Mouse (Mus musculus) limb, embryonic 14.5 days (tissue): ENCODE measurements around the gene Pde5a. TPM values are rescaled to one million over a fixed set of nuclear protein-coding genes. Genes with fewer than 3 reads are reported as not detected.
A peak's percentile ranks its signal among the peaks of the same experiment; 100 is the strongest.

Experiments
- ATAC-seq: fragments of 200-750 bp; cut with Nextera tagmentation; 2 replicates; pipeline ENCODE4 v1.8.0; 2017; ENCODE audit warnings: low read depth, moderate number of reproducible peaks, moderate TSS enrichment; ENCODE audit not compliant: low FRiP score
- DNase-seq: peaks from one replicate; pipeline ENCODE4 v3.0.0-alpha.2; 2015; ENCODE audit warnings: low spot score
- H3K27ac ChIP-seq: fragments of 300-500 bp; sonication (generic); replicated peaks from 2 replicates; pipeline ENCODE4 v1.5.1; 2014; ENCODE audit warnings: low read depth, mild to moderate bottlenecking, low read length, moderate library complexity, mixed read lengths
- H3K27me3 ChIP-seq: fragments of 300-500 bp; sonication (generic); 2 replicates; pipeline ENCODE4 v1.6.1; 2014; ENCODE audit warnings: low read length, mixed read lengths; ENCODE audit not compliant: control insufficient read depth, insufficient read depth
- H3K36me3 ChIP-seq: fragments of 300-500 bp; sonication (generic); 2 replicates; pipeline ENCODE4 v1.6.1; 2014; ENCODE audit warnings: mild to moderate bottlenecking, low read length, moderate library complexity, mixed read lengths; ENCODE audit not compliant: control insufficient read depth, insufficient read depth
- H3K4me1 ChIP-seq: fragments of 300-500 bp; sonication (generic); 2 replicates; pipeline ENCODE4 v1.6.1; 2014; ENCODE audit warnings: antibody characterized with exemption, low read length, mixed read lengths; ENCODE audit not compliant: control insufficient read depth, insufficient read depth
- H3K4me2 ChIP-seq: fragments of 300-500 bp; sonication (generic); replicated peaks from 2 replicates; pipeline ENCODE4 v1.6.1; 2014; ENCODE audit warnings: low read depth, mild to moderate bottlenecking, low read length, moderate library complexity; ENCODE audit not compliant: severe bottlenecking
- H3K4me3 ChIP-seq: fragments of 300-500 bp; sonication (generic); replicated peaks from 2 replicates; pipeline ENCODE4 v1.5.1; 2014; ENCODE audit warnings: low read length
- H3K9ac ChIP-seq: fragments of 300-500 bp; sonication (generic); 2 replicates; pipeline ENCODE4 v1.6.1; 2014; ENCODE audit warnings: mild to moderate bottlenecking, low read depth, low read length, moderate library complexity; ENCODE audit not compliant: severe bottlenecking
- H3K9me3 ChIP-seq: fragments of 300-500 bp; sonication (generic); 2 replicates; pipeline ENCODE4 v1.6.1; 2016; ENCODE audit warnings: low read length; ENCODE audit not compliant: control insufficient read depth
- POLR2A ChIP-seq: fragments of 200-500 bp; IDR thresholded peaks from 2 replicates; pipeline ENCODE4 v1.8.0; 2012; ENCODE audit warnings: inconsistent platforms, mild to moderate bottlenecking, moderate library complexity, borderline replicate concordance; ENCODE audit not compliant: insufficient read depth, insufficient read length; ENCODE audit errors: extremely low read depth
- WGBS: fragments of 180-500 bp; shearing (Covaris S2); extraction: QIAGEN DNeasy Blood & Tissue Kit; methylation state at CpG from one replicate; pipeline ENCODE4 v1.1.7; 2014; 5-methylcytosine and 5-hydroxymethylcytosine counted together
- polyA plus RNA-seq, 2 experiments: library from polyadenylated mRNA; depleted of rRNA in 1 of 2; stranded (reverse) in 1 of 2; unstranded in 1 of 2; fragments of >200 nt; fragmentation: Nextera tagmentation in 1 of 2; extraction: Ambion mirVana in 1 of 2; gene quantifications; 2 replicates each; pipeline versions ENCODE4 v1.2.1 to v1.2.3; 2012 to 2014

Pde5a gene
- polyA plus RNA-seq, 2 experiments: 4.9 to 6.2 TPM

- 46% methylated on average over 12 of the region's 12 CpGs for WGBS
- no peak overlapping the region for H3K9ac ChIP-seq
- H3K4me2 ChIP-seq: no peak overlapping the region
- H3K9me3 ChIP-seq: no peaks in the 10 kb centered on the region
- no peaks in the 10 kb centered on the region for H3K4me1 ChIP-seq
- H3K27me3 ChIP-seq: no peaks in the 10 kb centered on the region
- DNase-seq (peak; percentile 80), ATAC-seq (no peak)
- no peak overlapping the region for H3K4me3 ChIP-seq
- no peak overlapping the region for H3K27ac ChIP-seq
- H3K36me3 ChIP-seq: no peaks in the 10 kb centered on the region
- no peak for TF ChIP-seq POLR2A
Observed at GRCm38 (mm10) chr3:122903746-122904433, 175.1 kb downstream of the Pde5a start.

GRCm38 (mm10) chr3:122907841-122908240 lies 179.1 kb downstream of the Pde5a start:
- no peak overlapping the region for H3K9ac ChIP-seq
- no peak for TF ChIP-seq POLR2A
- DNase-seq (no peak), ATAC-seq (no peak)
- no peaks in the 10 kb centered on the region for H3K9me3 ChIP-seq
- 88% methylated on average over 2 of the region's 2 CpGs for WGBS
- no peak overlapping the region for H3K27ac ChIP-seq
- H3K36me3 ChIP-seq: no peaks in the 10 kb centered on the region
- no peaks in the 10 kb centered on the region for H3K4me1 ChIP-seq
- no peaks in the 10 kb centered on the region for H3K27me3 ChIP-seq
- no peak overlapping the region for H3K4me3 ChIP-seq
- H3K4me2 ChIP-seq: no peak overlapping the region

Other genes with a start within 250 kb of the Pde5a start
- gene Fnbp1l, start 109.2 kb upstream of the Pde5a start, polyA plus RNA-seq (2012; rRNA removed): 76.1 and 80.4 TPM in 2 replicates
- 47.5 and 56.2 TPM in 2 replicates for gene Fnbp1l, start 109.2 kb upstream of the Pde5a start, polyA plus RNA-seq (2014; fragmentation: Nextera tagmentation; extraction: Ambion mirVana)
- gene Fabp2, start 166.1 kb downstream of the Pde5a start, polyA plus RNA-seq (2012; rRNA removed): not detected in 2 replicates
- not detected in 2 replicates for gene Fabp2, start 166.1 kb downstream of the Pde5a start, polyA plus RNA-seq (2014; fragmentation: Nextera tagmentation; extraction: Ambion mirVana)
- gene Gm10959, start 190.4 kb downstream of the Pde5a start, polyA plus RNA-seq (2012; rRNA removed): not detected in 2 replicates
- not detected in 2 replicates for gene Gm10959, start 190.4 kb downstream of the Pde5a start, polyA plus RNA-seq (2014; fragmentation: Nextera tagmentation; extraction: Ambion mirVana)
- gene 1810037I17Rik, start 195.3 kb downstream of the Pde5a start, polyA plus RNA-seq (2012; rRNA removed): 41.7 and 48.0 TPM in 2 replicates
- 90.1 and 97.7 TPM in 2 replicates for gene 1810037I17Rik, start 195.3 kb downstream of the Pde5a start, polyA plus RNA-seq (2014; fragmentation: Nextera tagmentation; extraction: Ambion mirVana)